Mouse (Mus musculus) brown adipose tissue, adult 24 weeks (tissue): ENCODE results near the gene Ccnl2. TPM values are rescaled to one million over a fixed set of nuclear protein-coding genes. Genes with fewer than 3 reads are reported as not detected.
"Not testable (repeated sequence)": the region's sequence is repeated elsewhere in the genome, so short reads cannot be mapped to it uniquely, and the experiment has no call there.

Experiments used
- H3K27ac ChIP-seq: fragments of 200-500 bp; replicated peaks from 2 replicates; pipeline ENCODE4 v1.5.1; 2012; ENCODE audit warnings: low read depth, mild to moderate bottlenecking, low read length
- H3K4me1 ChIP-seq: fragments of 200-500 bp; 2 replicates; pipeline ENCODE4 v1.6.1; 2012; ENCODE audit warnings: low read length, mixed read lengths; ENCODE audit not compliant: control insufficient read depth, insufficient read depth, insufficient read length
- H3K4me3 ChIP-seq: fragments of 200-500 bp; 2 replicates; pipeline ENCODE4 v1.5.1; 2012; ENCODE audit warnings: low read depth, mild to moderate bottlenecking, low read length, moderate library complexity; ENCODE audit not compliant: insufficient read depth
- polyA plus RNA-seq: library from polyadenylated mRNA; stranded (reverse); fragments of >200 nt; gene quantifications from 2 replicates; pipeline ENCODE4 v1.2.4, GENCODE M21; 2012; ENCODE audit not compliant: missing spikeins, insufficient read depth, insufficient read length

Gene Ccnl2
- polyA plus RNA-seq, 1 experiment, result 28.2 TPM

DNA sequence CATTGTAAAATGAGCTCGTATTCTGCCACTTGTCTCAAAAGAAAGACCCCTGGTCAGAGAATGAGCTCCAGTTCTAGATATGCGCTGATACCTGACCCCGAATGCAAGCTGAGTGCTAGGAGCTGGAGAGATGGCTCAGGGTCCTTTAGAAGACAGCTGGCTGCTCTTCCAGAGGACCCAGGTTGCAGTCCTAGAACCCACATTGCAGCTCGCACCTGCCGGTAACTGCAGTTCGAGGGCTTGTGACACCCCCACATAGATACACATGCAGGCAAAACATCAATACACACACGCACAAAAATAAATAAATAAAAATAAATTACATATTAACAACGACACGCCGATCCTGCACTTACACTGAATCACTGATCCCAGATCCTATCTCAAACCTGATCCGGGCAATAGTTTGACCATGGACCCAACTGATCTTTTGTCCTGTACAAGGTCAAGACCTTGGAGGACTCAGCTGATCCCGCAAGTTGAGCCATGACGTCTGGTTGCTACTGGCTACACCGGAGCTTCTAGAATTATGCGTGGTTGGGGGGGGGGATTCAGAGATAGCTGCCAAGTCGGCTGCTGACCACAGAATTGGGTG lies 28.7 kb upstream of the Ccnl2 start:
- Histone ChIP-seq H3K4me3 (peak overlapping the region; percentile 82), H3K27ac (peak overlapping the region; percentile 85), H3K4me1 (peaks cover 11% of the 10 kb centered on the region)

DNA sequence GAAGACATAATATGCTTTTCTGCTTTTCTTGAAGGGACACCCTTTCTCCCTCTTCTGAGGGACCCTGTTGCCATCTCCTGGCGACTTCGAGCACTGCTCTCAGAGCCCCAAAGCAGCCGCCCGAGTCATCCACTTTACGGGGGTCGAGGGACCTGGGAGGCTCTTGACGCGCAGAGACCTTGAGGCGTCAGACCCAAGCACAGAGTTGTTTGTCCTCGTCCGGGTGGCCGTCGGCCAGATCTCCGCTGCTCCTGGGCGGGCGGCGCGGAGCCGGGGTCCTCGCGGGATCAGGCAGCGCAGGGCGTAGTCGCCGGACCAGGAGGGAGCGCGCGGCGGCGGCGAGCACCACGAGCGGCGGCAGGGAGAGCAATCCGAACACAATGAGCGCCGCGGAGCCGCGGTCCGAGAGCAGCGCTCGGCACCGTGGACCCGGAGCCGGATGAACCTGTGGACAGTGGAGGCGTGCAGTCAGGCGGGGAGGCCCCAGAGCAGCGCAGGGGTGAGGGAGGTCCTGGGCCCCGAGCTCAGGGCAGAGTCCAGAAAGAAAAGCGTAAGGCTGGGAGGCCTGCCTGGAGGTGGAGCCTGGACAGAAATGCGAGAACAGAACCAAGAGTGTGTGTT lies 28.1 kb upstream of the Ccnl2 start:
- Histone ChIP-seq H3K27ac (peak overlapping the region; percentile 85), H3K4me3 (peak overlapping the region; percentile 82)

DNA sequence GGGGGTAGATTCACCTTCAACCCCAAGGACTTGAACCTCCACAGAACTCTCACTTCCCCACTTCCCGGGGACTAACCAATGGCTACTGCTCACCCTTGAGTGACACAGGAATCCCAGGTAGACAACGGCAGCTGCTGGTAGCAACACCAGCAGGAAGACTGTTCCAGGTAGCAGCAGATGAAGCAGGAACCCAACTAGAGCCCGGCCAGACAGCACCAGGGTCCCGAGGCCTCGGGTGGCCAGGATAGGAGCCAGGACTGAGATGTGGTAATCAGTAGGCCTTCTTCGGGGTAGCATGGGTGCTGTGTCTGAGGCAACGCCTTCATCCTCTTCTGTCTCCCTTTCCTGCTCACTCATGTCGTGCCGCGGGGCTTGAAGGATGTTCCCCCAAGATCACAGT lies 27.0 kb upstream of the Ccnl2 start:
- Histone ChIP-seq H3K4me3 (no peak overlapping the region), H3K4me1 (peaks cover 4% of the 10 kb centered on the region), H3K27ac (no peak overlapping the region)

More for the DNA sequence above, 28.1 kb upstream of the Ccnl2 start:
- H3K4me1 ChIP-seq, result peaks cover 8% of the 10 kb centered on the region

DNA sequence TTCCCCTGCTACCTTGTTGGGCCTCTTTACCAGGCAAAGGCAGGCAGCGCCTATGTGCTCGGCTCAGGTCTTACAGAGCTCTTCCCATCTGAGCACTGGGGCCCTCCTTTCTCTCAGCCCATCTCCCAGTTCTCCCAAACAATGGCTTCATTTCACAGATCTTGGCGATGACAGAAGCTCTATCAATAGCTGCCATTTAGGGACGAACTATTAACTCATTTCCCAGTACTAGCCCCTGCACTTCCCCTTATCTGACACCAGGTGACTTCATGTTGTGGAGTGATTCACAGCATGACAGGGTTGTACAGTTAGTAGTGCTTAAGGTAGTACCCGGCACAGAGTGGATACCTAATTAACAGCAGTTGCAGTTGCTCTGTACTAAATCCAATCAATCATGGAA lies 26.5 kb upstream of the Ccnl2 start, which contains the start of gene Tmem88b:
Gene Tmem88b (minus strand): TSS at position 56 of the 400 bp plus-strand sequence.
- H3K4me1 ChIP-seq, result peaks cover 3% of the 10 kb centered on the region; the same call in 1 of the 2 replicates
- peak within 1 kb of the TSS; percentile 82 for H3K4me3 ChIP-seq
- H3K27ac ChIP-seq, result no peak within 1 kb of the TSS

DNA sequence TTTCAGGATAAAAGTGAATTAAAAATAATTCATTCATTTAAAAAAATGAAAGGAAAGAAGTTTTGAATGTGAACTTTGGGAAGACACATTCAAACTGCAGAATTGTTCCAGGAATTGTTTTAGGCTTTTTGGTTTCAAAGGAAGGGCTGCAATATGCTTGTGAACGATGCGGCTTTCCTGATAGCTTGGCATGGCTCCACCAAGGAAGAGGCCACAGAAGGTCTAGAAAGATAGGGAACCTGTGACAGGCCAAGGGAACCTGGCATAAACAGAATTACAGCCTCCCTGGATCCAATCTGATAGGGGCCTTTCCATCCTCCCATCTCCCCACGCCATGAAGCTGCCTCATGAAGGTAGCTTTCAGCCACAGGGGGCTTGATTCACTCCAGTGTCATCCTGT lies 24.0 kb upstream of the Ccnl2 start:
- H3K27ac ChIP-seq, result no peak overlapping the region
- no peak overlapping the region for H3K4me3 ChIP-seq
- no peaks in the 10 kb centered on the region for H3K4me1 ChIP-seq

DNA sequence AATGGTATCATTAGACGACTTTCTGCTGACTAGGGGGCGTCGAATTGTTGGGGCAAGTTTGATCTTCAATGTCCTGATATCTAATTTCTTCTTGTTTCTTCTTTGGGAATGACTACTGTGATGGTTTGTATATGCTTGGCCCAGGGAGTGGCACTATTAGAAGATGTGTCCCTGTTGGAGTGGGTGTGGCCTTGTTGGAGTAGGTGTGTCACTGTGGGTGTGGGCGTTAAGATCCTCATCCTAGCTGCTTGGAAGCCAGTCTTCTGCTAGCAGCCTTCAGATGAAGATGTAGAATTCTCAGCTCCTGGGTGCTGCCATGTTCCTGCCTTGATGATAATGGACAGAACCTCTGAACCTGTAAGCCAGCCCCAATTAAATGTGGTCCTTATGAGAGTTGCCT lies 23.5 kb upstream of the Ccnl2 start:
- not testable (repeated sequence) for H3K4me1 ChIP-seq, H3K27ac ChIP-seq, H3K4me3 ChIP-seq

DNA sequence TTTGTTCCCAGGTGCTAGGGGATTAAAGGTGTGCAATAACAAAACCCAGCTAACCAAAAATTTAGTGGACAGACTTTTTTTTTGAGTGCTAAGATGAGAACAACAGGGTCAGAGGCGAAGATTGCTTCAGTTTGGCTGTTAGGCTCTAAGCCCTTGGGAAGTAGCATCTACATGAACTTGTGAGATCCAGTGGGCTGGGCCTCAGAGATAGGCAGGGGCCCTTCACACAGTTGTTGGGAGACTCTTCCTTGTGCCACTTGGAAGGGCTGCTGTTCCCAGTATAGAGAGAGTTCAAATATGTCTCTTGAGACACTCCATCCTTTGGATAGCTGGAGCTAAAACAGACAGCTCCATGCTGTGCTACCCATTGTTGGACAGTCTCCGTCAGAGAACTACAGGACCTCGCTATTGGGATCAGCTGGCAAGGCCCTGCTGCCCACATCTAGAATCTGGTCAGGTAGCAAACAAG lies 22.2 kb upstream of the Ccnl2 start, which contains the start of gene Ankrd65:
Gene Ankrd65 (plus strand): TSS at position 419 of the 469 bp plus-strand sequence.
- Histone ChIP-seq H3K27ac (no peak within 1 kb of the TSS), H3K4me1 (no peaks in the 10 kb centered on the region), H3K4me3 (no peak within 1 kb of the TSS)

DNA sequence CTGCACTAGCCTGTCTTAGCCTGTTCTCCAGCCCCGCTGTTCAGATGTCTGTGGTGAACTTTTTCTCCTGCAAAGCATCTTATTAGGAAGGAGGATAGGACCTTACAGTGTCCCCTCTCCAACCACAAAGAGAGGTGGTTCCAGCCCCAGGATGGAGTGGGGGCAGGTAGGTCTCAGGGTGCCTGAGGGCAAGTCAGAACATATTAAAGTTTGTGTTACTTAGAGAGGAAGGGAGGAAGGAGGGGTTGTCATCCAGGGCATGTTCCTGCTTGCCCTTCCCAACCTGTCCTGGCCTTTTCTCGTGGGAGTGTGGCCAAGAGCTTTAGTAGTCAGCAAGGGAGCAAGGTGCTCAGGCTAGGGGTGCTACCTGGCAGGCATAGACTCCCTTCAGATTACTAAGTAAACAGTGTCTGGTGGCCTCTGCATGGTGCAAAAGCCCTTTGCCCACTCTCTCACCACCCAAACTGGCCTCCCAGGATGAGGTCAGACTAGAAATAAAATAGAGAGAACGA lies 21.6 kb upstream of the Ccnl2 start:
- Histone ChIP-seq H3K4me1 (no peaks in the 10 kb centered on the region), H3K27ac (no peak overlapping the region), H3K4me3 (no peak overlapping the region)

DNA sequence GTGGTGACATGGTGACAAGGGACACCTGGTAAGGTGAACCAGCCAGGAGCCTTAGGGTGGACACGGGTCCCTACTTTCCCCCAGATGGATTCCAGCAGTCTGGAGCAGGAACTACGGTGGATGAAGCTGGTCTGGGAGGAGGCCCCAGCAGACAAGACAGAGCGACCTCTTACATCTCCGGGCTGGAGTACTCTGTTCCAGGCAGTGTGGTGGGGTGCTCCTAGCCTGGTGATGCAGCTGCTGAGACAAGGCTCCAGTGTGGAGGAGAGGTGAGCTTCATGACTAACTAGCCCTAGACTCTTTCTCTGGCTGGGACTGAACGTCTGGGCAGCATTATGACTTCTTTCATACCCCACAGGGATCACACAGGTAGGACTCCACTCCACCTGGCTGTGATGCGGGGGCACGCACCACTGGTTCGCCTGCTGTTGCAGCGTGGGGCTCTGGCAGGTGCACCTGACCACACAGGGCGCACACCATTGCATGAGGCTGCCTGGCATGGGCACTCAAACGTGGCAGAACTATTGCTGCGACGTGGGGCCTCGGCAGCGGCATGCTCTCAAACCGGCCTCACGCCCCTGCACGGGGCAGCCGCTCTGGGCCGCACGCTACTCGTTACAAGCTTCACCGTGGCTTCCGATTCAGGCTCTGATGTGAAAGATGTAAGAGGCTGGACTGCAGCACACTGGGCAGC lies 20.9 kb upstream of the Ccnl2 start:
- H3K4me3 ChIP-seq, result no peak overlapping the region
- no peaks in the 10 kb centered on the region for H3K4me1 ChIP-seq
- no peak overlapping the region for H3K27ac ChIP-seq

DNA sequence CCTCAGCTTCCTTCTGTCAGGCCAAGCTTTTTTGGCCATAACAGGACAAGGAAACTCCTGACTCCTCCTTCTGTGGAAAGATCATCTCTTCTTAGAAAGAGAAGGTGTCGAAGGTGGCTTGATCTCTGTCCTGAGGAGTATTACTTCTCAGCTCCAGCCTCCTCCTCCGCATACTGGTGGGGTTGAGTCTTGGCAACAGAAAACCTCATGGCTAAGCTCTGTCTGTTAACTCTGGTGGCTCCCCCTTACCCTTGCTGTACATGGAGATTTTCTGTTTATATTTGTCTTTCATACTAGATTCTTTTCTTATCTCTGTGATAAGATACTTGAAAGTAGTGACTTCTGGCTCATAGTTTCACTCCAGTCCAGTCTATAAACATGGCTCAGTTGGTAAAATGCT lies 18.6 kb upstream of the Ccnl2 start:
- Histone ChIP-seq H3K4me1 (no peaks in the 10 kb centered on the region), H3K4me3 (no peak overlapping the region), H3K27ac (no peak overlapping the region)

DNA sequence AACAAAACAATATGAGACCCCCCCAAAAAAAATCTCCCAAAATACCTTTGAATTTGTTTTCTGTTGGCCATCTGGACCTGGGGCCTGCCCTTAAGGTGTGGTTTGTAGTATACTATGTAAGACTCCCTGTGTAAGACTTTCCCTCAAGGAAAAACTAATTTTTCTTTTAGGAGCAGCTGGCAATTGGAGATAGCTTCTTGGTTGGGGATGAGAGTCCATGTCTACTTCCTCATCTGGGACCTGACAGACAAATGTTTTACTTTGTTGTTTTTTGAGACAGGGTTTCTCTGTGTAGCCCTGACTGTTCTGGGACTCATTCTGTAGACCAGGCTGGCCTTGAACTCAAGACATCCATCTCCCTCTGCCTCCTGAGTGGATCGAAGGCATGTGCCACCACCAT lies 10.2 kb upstream of the Ccnl2 start:
- H3K27ac ChIP-seq, result no peak overlapping the region
- H3K4me1 ChIP-seq, result 0 out of 2 replicates have a peak, but pooled peaks cover 2% of the 10 kb centered on the region
- no peak overlapping the region for H3K4me3 ChIP-seq

DNA sequence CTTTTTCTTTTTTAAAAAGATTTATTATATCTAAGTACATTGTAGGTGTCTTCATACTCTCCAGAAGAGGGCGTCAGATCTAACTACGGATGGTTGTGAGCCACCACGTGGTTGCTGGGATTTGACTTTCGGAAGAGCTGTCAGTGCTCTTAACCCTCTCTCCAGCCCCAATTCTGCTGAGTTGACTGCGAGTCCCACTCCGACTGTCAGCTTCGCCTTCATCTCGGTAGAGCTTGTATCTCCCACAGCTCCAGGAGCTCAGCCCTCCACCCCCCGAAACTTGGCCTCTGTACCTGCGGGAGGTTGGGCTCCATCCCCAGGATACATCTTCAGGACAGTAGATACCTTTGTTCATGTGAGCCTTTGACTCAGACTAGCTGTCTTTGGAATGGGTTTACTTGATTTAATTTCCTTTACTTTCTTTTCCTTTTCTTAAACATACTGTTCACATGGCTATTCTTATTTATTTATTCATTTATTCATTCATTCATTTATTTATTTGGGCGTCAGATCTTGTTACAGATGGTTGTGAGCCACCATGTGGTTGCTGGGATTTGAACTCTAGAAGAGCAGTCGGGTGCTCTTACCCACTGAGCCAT lies 9.4 kb upstream of the Ccnl2 start, which contains the start of gene Mrpl20:
Gene Mrpl20 (plus strand): TSS at position 138 of the 599 bp plus-strand sequence.
- H3K4me1 ChIP-seq, result 0 out of 2 replicates have a peak, but pooled peaks cover 2% of the 10 kb centered on the region
- H3K27ac ChIP-seq, result peak within 1 kb of the TSS; percentile 77
- peak within 1 kb of the TSS; percentile 96 for H3K4me3 ChIP-seq

DNA sequence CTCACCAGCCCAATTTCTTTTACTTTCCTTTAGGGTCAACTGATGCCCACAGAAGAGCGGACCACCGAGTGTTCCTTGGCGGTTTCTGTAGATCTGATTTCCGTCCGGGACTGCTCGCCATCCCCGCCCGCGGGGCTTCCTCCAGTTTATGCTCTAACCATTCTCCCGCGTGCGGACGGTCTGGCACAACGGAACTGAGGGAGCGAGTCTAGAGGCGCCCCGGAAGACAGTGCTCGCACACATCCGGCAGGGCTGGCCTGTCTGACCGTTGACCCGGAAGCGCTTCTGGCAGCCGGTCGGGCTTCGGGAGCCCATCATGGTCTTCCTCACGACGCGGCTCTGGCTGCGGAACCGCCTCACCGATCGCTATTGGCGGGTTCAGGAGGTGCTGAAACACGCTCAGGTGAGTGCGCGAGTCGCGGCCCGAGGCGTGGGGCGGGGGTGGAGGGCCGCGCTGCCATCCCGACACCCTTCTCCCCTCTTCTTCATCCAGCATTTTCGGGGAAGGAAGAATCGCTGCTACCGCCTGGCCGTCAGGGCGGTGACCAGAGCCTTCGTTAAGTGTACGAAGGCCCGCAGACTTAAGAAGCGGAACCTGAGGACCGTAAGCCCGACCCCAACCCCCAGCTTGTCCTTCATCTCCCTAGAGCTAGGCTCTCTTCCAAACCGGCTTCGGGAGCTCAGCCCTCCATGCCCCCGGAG lies 8.8 kb upstream of the Ccnl2 start:
- peak overlapping the region; percentile 96 for H3K4me3 ChIP-seq
- H3K27ac ChIP-seq, result peak overlapping the region; percentile 77
- H3K4me1 ChIP-seq, result 0 out of 2 replicates have a peak, but pooled peaks cover 2% of the 10 kb centered on the region

DNA sequence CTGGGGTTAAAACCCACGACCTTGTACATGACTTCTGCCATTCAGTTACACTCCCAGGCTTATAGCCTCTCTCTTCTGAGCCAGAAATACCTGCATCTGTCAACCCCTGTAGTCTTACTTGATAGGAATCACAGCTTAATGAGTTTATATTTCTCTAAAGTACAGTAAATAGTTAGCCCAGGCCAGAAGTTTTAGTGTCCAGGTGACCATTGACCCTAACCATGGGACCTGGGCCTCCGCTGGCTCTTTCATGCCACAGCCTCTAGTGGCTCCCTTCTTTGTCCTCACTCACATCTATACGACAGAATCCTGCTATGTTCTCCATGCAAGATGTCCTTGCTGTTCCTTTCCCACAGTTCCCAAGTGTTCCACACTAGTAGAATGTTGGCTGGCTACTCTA lies 4.4 kb upstream of the Ccnl2 start:
- Histone ChIP-seq H3K4me1 (0 out of 2 replicates have a peak, but pooled peaks cover under 1% of the 10 kb centered on the region), H3K27ac (no peak overlapping the region), H3K4me3 (no peak overlapping the region)
